8 mouse cellular contexts compared by ENCODE assay signal in genomic region chr9:70671772-70672579, GRCm38 (mm10). TPM values are rescaled to one million over a fixed set of nuclear protein-coding genes. Genes with fewer than 3 reads are reported as not detected.
A peak's percentile ranks its signal among the peaks of the same experiment; 100 is the strongest.
DNase-seq lines count a peak whose midpoint lies in the region; ATAC-seq and TF ChIP-seq lines count a peak whose summit lies in the region.

No protein-coding gene starts in this region.

- 31% methylated on average over 10 of the region's 10 CpGs for WGBS in heart, embryonic 13.5 days
- WGBS in liver, embryonic 16.5 days (ENCODE audit: insufficient replicate concordance) = 22% methylated on average over 10 of the region's 10 CpGs

- peak overlapping the region; percentile 55 for H3K4me2 ChIP-seq in CH12.LX (ENCODE audit: insufficient read depth, low read depth, poor library complexity, severe bottlenecking)
- peak overlapping the region; percentile 20; the same call in 1 of the 2 replicates for H3K4me2 ChIP-seq in heart, embryonic 13.5 days
- peak overlapping the region; percentile 44 for H3K4me2 ChIP-seq in liver, embryonic 16.5 days (ENCODE audit: low read depth, low read length)

- no peaks in the 10 kb centered on the region for H3K36me3 ChIP-seq in CH12.LX (replicated peaks in 1 of 2; ENCODE audit: control insufficient read depth in 1 of 2, insufficient read depth in 1 of 2, low read length in 1 of 2)
- no peaks in the 10 kb centered on the region for H3K36me3 ChIP-seq in heart, embryonic 13.5 days
- H3K36me3 ChIP-seq in liver, embryonic 16.5 days (ENCODE audit: control insufficient read depth, insufficient read depth) = no peaks in the 10 kb centered on the region

- in situ Hi-C loops in CH12.LX (cut with MboI; ENCODE audit: low pct_ligation_motif_present, low pct_unique_long_range_greater_than_20kb, low sequenced_read_pairs) = loop anchor here (10.0 kb wide), 2 partner anchors 253 to 403 kb away; no protein-coding TSS in a partner anchor

- H3K4me3 ChIP-seq in CH12.LX (replicated peaks in 1 of 3; ENCODE audit: low read depth in 2 of 3, low read length in 2 of 3, poor library complexity in 1 of 3) = no peak overlapping the region
- H3K4me3 ChIP-seq in heart, embryonic 13.5 days = no peak overlapping the region
- no peak overlapping the region for H3K4me3 ChIP-seq in liver, embryonic 16.5 days (ENCODE audit: low read depth, low read length)

- peak; percentile 22 for DNase-seq in gastrocnemius, adult 18-20 months (ENCODE audit: low spot score)
- DNase-seq in gastrocnemius, postnatal 10 days = no peak
- DNase-seq in CH12.LX (ENCODE audit: extremely low read depth) = peak; percentile 50
- DNase-seq in thymus, postnatal 36 days = peak; percentile 24 to 33
- no peak for DNase-seq in right cerebral cortex, postnatal 36 days (ENCODE audit: low spot score in 2 of 2)
- DNase-seq in frontal cortex, postnatal 36 days (ENCODE audit: low spot score in 2 of 2) = no peak

- TF ChIP-seq POLR2A in CH12.LX (IDR thresholded peaks at IDR 0.05; ENCODE audit: low read depth, low read length) = no peak

- H3K9ac ChIP-seq in CH12.LX (ENCODE audit: insufficient read depth, low read depth) = peak overlapping the region; percentile 25
- H3K9ac ChIP-seq in heart, embryonic 13.5 days = no peak overlapping the region; the same call in 1 of the 2 replicates
- H3K9ac ChIP-seq in liver, embryonic 16.5 days (ENCODE audit: low read depth, low read length) = peak overlapping the region; percentile 47

- H3K79me2 ChIP-seq in CH12.LX (replicated peaks; ENCODE audit: control insufficient read depth, extremely low read depth, insufficient read depth, poor library complexity, severe bottlenecking) = no peaks in the 10 kb centered on the region

- peak overlapping the region; percentile 35; the same call in 1 of the 2 replicates for H3K27ac ChIP-seq in CH12.LX (ENCODE audit: insufficient read depth, low read depth)
- no peak overlapping the region for H3K27ac ChIP-seq in heart, embryonic 13.5 days (replicated peaks)
- peak overlapping the region; percentile 93 for H3K27ac ChIP-seq in liver, embryonic 16.5 days (ENCODE audit: low read length)

- peaks cover 5 to 16% of the 10 kb centered on the region in 2 experiments for H3K4me1 ChIP-seq in CH12.LX (ENCODE audit: control insufficient read depth in 1 of 2, insufficient read depth in 2 of 2)
- peaks cover 12% of the 10 kb centered on the region for H3K4me1 ChIP-seq in heart, embryonic 13.5 days
- H3K4me1 ChIP-seq in liver, embryonic 16.5 days (ENCODE audit: control insufficient read depth, low read depth, low read length) = peaks cover 45% of the 10 kb centered on the region

- no peak for ATAC-seq in heart, embryonic 13.5 days (ENCODE audit: extremely low read depth, insufficient number of reproducible peaks, low FRiP score, low TSS enrichment)
- no peak for ATAC-seq in liver, embryonic 16.5 days (ENCODE audit: low read depth)

- no peaks in the 10 kb centered on the region for H3K27me3 ChIP-seq in CH12.LX (replicated peaks)
- no peaks in the 10 kb centered on the region for H3K27me3 ChIP-seq in heart, embryonic 13.5 days (replicated peaks)
- H3K27me3 ChIP-seq in liver, embryonic 16.5 days (ENCODE audit: control insufficient read depth, insufficient read depth, low read depth, low read length) = no peaks in the 10 kb centered on the region

- TF ChIP-seq CTCF in CH12.LX (conservative IDR thresholded peaks at IDR 0.05 in 1 of 2, IDR thresholded peaks at IDR 0.05 in 1 of 2; ENCODE audit: low read depth in 2 of 2, low read length in 2 of 2) = peak in 1 of 2 experiments; percentile 78; a peak in 2 of 4 replicates

- dilution Hi-C loops in CH12.LX (cut with MboI; ENCODE audit: extremely low pct_ligation_motif_present, extremely low pct_unique_long_range_greater_than_20kb, low sequenced_read_pairs) = no loop called here

- TF ChIP-seq RAD21 in CH12.LX (IDR thresholded peaks at IDR 0.05; ENCODE audit: low read depth, low read length) = peak; percentile 79

- peaks cover 2% of the 10 kb centered on the region for H3K9me3 ChIP-seq in CH12.LX (replicated peaks; ENCODE audit: low read length)
- H3K9me3 ChIP-seq in heart, embryonic 13.5 days = peaks cover 3% of the 10 kb centered on the region; the same call in 1 of the 2 replicates
- peaks cover 3% of the 10 kb centered on the region for H3K9me3 ChIP-seq in liver, embryonic 16.5 days (replicated peaks; ENCODE audit: control insufficient read depth, low read length)

- TF ChIP-seq EP300 in CH12.LX (IDR thresholded peaks at IDR 0.05; ENCODE audit: low read length) = peak; percentile 33; the same call in 1 of the 2 replicates

TF ChIP-seq in CH12.LX, 34 proteins besides CTCF, POLR2A, EP300 and RAD21:
- TF ChIP-seq MAX (IDR thresholded peaks at IDR 0.05; ENCODE audit: low read length) (no peak), USF2 (conservative IDR thresholded peaks at IDR 0.05; ENCODE audit: low read depth, low read length) (no peak), ZC3H11A (IDR thresholded peaks at IDR 0.05; ENCODE audit: low read depth, low read length) (peak; percentile 1; the same call in 1 of the 2 replicates), MAZ (IDR thresholded peaks at IDR 0.05; ENCODE audit: low read depth, low read length) (no peak), TCF12 (IDR thresholded peaks at IDR 0.05; ENCODE audit: low read depth, low read length) (no peak), BHLHE40 (IDR thresholded peaks at IDR 0.05; ENCODE audit: low read depth, low read length) (peak; percentile 56), CHD1 (IDR thresholded peaks at IDR 0.05; ENCODE audit: low read depth, low read length) (no peak), ETS1 (conservative IDR thresholded peaks at IDR 0.05; ENCODE audit: low read depth, low read length) (no peak), GABPA (IDR thresholded peaks at IDR 0.05; ENCODE audit: insufficient replicate concordance, low read depth, low read length) (no peak), ELF1 (IDR thresholded peaks at IDR 0.05; ENCODE audit: low read depth, low read length) (peak; percentile 51), PAX5 (IDR thresholded peaks at IDR 0.05; ENCODE audit: low read length) (no peak), JUN (IDR thresholded peaks at IDR 0.05; ENCODE audit: insufficient read depth, low read depth, low read length) (no peak), SMC3 (IDR thresholded peaks at IDR 0.05; ENCODE audit: low read depth, low read length) (peak; percentile 60), NELFE (IDR thresholded peaks at IDR 0.05; ENCODE audit: low read depth, low read length) (no peak), ZNF384 (IDR thresholded peaks at IDR 0.05; ENCODE audit: low read depth, low read length) (no peak), E2F4 (IDR thresholded peaks at IDR 0.05; ENCODE audit: insufficient replicate concordance, low read depth, low read length) (no peak), MAFK (IDR thresholded peaks at IDR 0.05; ENCODE audit: insufficient replicate concordance, low read length) (no peak), MEF2A (IDR thresholded peaks at IDR 0.05; ENCODE audit: borderline replicate concordance, low read depth, low read length) (no peak), ZKSCAN1 (IDR thresholded peaks at IDR 0.05; ENCODE audit: borderline replicate concordance, low read depth, low read length) (no peak), USF1 (IDR thresholded peaks at IDR 0.05; ENCODE audit: low read depth, low read length) (no peak), HCFC1 (IDR thresholded peaks at IDR 0.05; ENCODE audit: low read depth, low read length) (no peak), ZMIZ1 (IDR thresholded peaks at IDR 0.05; ENCODE audit: low read depth, low read length) (no peak)

RNA-seq across cellular contexts. Expression of gene Adam10, which starts 6.8 kb away (rescaled TPM):
- total RNA-seq in gastrocnemius, adult 18-20 months (2021) = 10 to 100 TPM; 13.9 to 15.7 TPM
- total RNA-seq in gastrocnemius, postnatal 10 days (2021) = 10 to 100 TPM; 41.9 to 49.7 TPM
- 9.3 and 9.6 TPM in 2 replicates for total RNA-seq in CH12.LX (2012; rRNA removed)
- 17.7 and 17.8 TPM in 2 replicates for total RNA-seq in CH12.LX (2014; rRNA removed)
- polyA plus RNA-seq in CH12.LX (2012; ENCODE audit: insufficient read length, low read depth) = 26.3 and 28.9 TPM in 2 replicates
- polyA plus RNA-seq in heart, embryonic 13.5 days (2015; fragmentation: Nextera tagmentation; extraction: Ambion mirVana) = 64.0 and 70.4 TPM in 2 replicates
- polyA plus RNA-seq in liver, embryonic 16.5 days (2015; fragmentation: Nextera tagmentation; extraction: Ambion mirVana) = 66.1 and 68.4 TPM in 2 replicates

RNA-seq across cellular contexts. Expression of gene Mindy2, which starts 15.0 kb away (rescaled TPM):
- 10 to 100 TPM; 12.5 to 13.9 TPM for total RNA-seq in gastrocnemius, adult 18-20 months (2021)
- 10 to 100 TPM; 13.1 to 13.8 TPM for total RNA-seq in gastrocnemius, postnatal 10 days (2021)
- total RNA-seq in CH12.LX (2012; rRNA removed) (5.3 and 7.0 TPM in 2 replicates), CH12.LX (2014; rRNA removed) (9.9 and 10.0 TPM in 2 replicates)
- polyA plus RNA-seq in CH12.LX (2012; ENCODE audit: insufficient read length, low read depth) = 5.9 and 6.8 TPM in 2 replicates
- 9.7 and 9.9 TPM in 2 replicates for polyA plus RNA-seq in heart, embryonic 13.5 days (2015; fragmentation: Nextera tagmentation; extraction: Ambion mirVana)
- polyA plus RNA-seq in liver, embryonic 16.5 days (2015; fragmentation: Nextera tagmentation; extraction: Ambion mirVana) = 11.2 and 12.9 TPM in 2 replicates

RNA-seq across cellular contexts. Expression of gene Gm10642, which starts 15.9 kb away (rescaled TPM):
- not detected for total RNA-seq in gastrocnemius, adult 18-20 months (2021)
- under 1 TPM; 0.52 to 0.56 TPM for total RNA-seq in gastrocnemius, postnatal 10 days (2021)
- 1.5 and 2.1 TPM in 2 replicates for total RNA-seq in CH12.LX (2012; rRNA removed)
- total RNA-seq in CH12.LX (2014; rRNA removed) = 0.13 TPM in 1 of 2 replicates, not detected in the other
- not detected in 2 replicates for polyA plus RNA-seq in CH12.LX (2012; ENCODE audit: insufficient read length, low read depth)
- polyA plus RNA-seq in heart, embryonic 13.5 days (2015; fragmentation: Nextera tagmentation; extraction: Ambion mirVana) = 0.15 and 0.31 TPM in 2 replicates
- 0.90 and 0.92 TPM in 2 replicates for polyA plus RNA-seq in liver, embryonic 16.5 days (2015; fragmentation: Nextera tagmentation; extraction: Ambion mirVana)

Comparison
In these comparisons a context has a peak if more than half of its experiments do, and no peak if none do; other contexts are left out.
1. DNase-seq: peak in gastrocnemius, adult 18-20 months (single experiment), CH12.LX (single experiment) and thymus, postnatal 36 days (2 of 2); none in gastrocnemius, postnatal 10 days (single experiment), right cerebral cortex, postnatal 36 days (0 of 2) and frontal cortex, postnatal 36 days (0 of 2).
2. Peak in every context shown above with its lines, with median percentiles within 50 percentile points of each other: H3K4me2 ChIP-seq.